Mouse (Mus musculus) large intestine, adult 2 months (tissue): ENCODE data around the gene Man2a1. TPM values are rescaled to one million over a fixed set of nuclear protein-coding genes. Genes with fewer than 3 reads are reported as not detected.

Source experiments
- DNase-seq: peaks from one replicate; pipeline ENCODE4 v3.0.0-alpha.2; 2012; ENCODE audit warnings: low read depth, low spot score
- WGBS: fragments of 180-500 bp; shearing (Covaris S2); methylation state at CpG from one replicate; pipeline ENCODE4 v1.1.7; 2018; 5-methylcytosine and 5-hydroxymethylcytosine counted together
- polyA plus RNA-seq: library from polyadenylated mRNA; depleted of rRNA; stranded (reverse); fragments of >200 nt; gene quantifications from 2 replicates; pipeline ENCODE4 v1.2.3, GENCODE M21; 2012

Man2a1 gene
- polyA plus RNA-seq, 1 experiment: 11.7 TPM

DNA sequence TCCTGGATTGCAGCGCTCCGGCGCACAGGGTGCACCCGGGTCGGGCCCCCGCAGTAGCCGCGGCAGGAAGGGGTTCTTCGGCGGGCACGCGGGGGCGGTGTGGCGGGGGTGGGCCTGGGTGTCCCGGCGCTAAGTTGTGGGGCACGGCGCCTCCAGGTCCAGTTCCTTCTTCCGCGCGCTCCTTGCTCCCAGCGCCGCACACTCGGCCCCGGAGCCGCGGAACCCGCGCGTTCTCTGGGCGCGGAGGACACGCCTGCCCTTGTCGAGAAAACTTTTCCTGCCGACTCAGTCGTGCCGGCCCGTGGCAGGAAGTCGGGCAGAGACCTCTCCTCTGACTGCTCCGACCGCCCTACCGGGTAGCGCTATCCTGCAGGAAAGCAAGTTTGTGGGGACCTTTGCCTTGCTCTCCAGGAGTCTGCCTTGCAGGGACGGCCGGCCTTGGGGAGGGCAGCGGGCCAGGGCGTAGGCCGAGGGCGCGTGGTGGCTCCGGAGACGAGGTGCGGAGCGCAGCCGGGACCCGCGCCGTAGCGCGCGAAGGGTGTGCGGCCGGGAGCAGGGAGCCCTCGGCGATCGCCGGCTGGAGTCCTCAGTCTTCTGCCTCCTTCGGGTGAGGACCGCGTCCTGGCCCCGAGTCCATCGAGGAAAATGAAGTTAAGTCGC, 685 bp downstream of the Man2a1 start:
- DNase-seq: no peak
- WGBS: under 1% methylated on average over 73 of the region's 73 CpGs

DNA sequence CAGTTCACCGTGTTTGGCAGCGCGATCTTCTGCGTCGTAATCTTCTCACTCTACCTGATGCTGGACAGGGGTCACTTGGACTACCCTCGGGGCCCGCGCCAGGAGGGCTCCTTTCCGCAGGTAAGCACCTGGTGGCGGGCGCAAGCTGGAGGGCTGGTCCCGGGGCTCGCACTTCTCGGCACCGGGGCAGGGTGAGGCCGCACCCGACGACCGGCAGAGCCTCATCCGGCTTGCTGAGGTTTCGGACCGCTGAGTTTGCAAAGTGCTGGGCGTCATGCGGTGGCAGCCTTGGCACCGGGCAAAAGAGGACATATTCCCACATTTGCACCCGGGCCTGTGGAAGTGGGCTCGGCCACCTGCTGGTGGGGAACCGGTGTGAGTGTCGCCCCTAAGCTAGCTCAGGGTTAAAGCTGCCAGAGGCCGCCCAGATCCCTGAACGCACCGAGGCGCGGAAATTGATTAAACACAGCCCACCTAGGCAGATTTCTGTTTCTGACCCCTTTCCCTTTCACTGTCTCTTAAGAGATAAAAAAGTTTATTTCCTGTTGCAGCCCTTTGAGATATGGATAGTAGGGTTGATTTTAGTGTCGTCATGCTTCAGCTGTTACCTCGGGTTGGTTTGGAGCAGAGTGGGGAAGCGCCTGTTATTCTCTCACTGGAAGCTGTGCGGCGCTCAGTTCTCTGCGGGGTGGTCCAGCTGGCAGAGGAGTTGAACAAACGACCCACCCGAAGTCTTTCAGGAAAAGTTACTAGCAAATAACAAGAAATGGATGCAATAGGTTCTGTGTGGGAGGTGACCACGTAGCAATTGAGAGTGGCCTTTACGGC, 1.4 kb downstream of the Man2a1 start:
- whole genome bisulfite sequencing: under 1% methylated on average over 44 of the region's 44 CpGs
- DNase-seq: no peak

DNA sequence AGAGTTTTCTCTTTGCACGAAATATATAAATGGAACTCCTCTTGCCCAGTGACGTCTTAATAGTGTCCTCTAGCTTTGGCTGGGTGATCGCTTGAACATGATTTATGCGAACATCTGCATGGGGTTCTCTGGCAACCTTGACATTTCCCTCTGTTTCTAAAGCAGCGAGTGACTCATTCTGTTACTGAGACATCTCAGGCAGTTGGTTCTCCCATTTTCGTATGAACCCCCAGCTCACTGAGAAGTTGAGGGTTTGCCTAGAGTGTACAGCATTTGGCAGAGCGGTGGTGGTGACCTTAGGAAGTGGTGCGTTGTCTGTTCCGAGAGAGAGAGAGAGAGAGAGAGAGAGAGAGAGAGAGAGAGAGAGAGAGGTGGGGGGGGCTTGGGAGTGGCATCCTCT, 2.6 kb downstream of the Man2a1 start:
- DNase-seq: no peak
- 42% methylated on average over 9 of the region's 9 CpGs for WGBS

DNA sequence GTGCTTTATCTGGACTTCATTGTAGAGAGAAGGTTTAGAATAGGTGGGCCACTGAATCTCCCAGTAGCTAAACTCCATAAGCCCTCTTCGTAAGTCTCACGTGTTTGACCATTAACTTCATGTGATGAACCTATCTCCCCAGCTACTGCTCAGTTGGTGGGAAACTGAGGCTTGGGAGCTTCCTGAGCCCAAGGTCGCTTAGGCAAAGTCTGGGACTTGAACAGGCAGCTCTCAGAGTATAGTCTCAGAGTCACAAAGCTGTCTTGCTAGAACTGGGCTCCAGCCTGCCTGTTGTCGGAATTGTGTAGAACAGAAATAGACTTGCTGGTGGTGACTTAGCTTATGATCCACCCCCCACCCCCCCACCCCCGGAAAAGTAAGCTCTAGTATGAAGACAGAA, 3.0 kb downstream of the Man2a1 start:
- DNase-seq: no peak
- WGBS: 66% methylated on average over 5 of the region's 5 CpGs

DNA sequence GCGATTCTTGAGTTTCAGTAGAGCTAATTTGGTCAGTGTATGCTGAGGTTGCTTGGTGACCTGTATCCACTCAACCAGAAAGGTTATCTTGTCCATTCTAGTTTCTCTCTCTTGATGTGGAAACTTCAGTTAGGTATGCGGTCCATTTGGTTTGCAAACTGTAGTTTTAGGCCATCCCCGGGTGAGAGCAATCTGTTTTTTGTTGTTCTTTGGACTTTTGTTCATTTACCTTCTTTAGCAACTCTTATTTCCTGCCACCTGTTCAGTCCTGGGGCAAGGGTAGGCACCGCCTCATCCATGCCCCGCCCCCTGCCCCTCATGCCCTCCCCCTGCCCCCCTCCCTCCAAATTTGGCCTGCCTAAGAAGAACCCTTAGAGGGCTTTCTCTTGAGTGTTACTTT, 3.6 kb downstream of the Man2a1 start:
- no peak for DNase-seq
- WGBS: 40% methylated on average over 5 of the region's 5 CpGs

DNA sequence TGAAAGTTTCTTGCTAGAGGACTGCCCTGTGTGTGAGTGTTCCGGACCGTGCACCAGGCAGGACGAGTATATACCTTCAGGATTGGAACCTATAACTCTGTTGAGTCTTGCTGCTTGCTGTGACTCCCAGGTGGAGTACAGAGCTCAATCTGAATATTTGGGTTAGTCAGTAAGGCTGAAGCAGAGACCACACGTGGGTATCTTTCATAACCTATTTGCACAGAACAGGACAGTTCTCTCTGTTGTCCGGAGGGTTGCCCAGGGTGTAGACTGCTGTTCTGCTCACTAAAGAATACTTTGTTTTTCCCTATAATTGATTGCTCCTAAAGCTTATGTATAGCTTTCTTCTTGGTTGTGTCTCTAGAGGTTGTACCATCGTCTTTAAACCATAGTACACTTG, 7.7 kb downstream of the Man2a1 start:
- DNase-seq: no peak
- 75% methylated on average over 6 of the region's 6 CpGs for WGBS

DNA sequence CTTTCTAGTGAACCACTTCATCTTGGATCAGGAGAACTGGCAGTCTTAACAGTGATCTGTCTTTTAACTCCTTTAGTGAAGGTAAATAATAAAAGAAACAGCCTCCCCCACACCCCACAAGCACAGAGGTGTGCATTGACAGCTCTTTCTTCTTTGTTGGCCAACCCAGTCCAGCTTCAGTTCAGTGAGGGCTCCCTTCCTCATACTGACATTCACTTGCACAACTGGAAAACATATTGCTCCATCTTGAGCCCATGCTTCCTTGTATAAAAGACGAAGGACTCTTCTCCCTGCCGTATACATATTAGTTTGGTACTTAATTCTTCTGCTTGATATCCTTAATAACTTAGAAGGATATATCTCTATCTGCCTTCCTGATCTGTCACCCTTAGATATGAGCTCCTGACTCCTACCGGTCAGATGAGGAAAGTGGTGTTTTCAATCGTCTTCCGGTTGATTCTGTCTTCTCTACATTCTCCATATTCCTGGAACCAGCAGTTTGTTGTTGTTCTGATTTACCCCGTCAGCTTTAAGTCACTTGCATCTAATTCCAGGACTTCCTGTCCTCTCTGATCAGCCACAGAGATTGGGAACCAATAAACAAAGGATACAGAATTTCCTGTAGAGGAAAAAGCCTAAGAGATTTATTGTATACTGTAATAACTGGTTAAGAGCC, 8.5 kb downstream of the Man2a1 start:
- WGBS: 70% methylated on average over 6 of the region's 6 CpGs
- DNase-seq: no peak

DNA sequence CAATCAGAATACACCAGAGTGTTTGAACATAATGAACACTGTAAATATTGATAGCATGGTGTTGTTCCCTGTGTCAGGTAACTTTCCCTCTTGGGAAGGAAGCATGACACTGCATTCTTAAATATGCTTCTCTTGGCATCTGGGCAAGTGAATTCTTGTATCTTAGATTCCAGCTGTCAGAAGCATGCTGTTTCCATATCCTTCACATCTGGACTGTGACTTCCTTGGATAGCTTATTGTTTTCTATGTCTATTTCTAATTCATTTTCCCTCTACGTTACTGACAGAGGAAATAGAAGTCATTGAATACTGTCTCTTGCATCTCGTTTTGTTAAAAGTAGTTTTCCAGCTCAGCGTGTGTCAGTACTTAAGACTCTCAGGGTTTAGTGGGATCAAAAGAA, 9.2 kb downstream of the Man2a1 start:
- WGBS: 75% methylated on average over 3 of the region's 3 CpGs

DNA sequence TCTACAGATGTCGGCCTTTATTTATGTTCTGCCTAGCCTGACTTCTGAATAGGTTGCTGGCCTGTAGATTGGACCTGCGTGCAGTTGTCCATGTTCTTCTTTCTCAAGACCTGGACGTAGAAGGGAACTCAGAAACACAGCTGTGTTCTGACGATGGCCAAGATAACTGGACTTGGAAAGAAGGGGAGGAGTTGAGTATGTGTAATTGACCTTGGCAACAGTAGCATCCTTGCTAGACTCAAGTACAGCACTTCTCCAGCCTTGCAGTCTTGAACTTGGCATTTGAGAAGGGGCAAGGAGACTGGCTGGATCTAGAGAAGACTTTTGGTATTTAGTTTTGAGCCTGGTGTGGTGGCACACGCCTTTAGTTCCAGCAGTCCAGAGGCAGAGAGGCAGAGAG, 10.9 kb downstream of the Man2a1 start:
- WGBS: 84% methylated on average over 5 of the region's 5 CpGs
- DNase-seq: no peak

More for the DNA sequence above, 9.2 kb downstream of the Man2a1 start:
- no peak for DNase-seq

DNA sequence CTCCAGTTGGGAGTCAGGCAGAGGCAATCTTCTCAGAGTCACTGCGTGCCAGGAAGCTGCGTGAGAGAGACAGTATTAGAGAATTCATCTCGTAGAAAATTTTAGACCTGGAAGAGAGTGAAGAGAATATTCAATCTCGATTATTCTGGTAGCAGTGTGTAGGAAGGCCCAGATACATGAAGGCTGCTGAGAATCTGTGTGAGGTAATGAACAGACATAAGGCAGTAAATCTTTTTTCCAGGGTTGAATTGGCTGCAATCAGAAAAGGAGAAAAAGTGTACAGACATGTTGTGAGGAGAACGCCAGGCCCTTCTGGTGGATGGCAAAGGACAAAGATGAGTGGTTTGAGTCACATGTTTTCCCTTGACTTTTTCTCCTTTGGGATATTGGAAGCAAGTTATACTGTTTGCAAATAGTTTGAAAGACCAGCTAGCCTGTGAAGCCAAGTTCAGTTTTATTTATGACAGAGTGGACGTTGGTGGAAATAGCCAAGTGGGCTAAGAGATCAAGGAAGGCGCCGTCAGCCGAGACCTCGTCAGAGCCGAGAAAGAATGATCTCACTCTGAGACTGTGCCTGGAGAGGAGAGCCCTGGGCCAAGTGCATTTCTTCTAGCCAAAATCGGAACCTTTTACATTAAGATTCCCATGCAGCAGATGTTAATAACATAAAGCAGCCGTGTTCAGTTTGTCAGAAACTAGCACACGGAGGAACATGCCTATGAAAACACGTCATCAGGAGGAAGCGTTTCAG, 11.8 kb downstream of the Man2a1 start:
- no peak for DNase-seq
- WGBS: 82% methylated on average over 16 of the region's 16 CpGs

DNA sequence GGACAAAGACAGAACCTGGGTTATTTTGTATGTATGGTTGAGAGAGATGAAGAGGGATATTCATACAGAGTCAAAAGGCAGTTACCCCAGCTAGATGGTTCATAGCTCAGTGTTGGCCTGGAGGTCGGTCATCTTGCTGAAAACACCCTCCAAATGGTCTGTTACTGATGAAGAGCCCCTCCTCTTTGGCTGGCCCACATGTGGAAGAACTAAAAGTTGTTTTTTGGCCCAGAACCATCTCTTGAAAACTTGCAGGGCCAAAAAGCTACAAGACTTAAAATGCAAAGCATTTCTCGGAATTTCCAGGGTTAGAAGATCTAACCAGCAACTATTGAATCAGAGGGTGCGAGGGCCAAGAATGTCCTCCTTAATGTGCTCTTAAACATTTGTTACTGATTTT, 12.4 kb downstream of the Man2a1 start:
- 79% methylated on average over 3 of the region's 3 CpGs for WGBS

DNA sequence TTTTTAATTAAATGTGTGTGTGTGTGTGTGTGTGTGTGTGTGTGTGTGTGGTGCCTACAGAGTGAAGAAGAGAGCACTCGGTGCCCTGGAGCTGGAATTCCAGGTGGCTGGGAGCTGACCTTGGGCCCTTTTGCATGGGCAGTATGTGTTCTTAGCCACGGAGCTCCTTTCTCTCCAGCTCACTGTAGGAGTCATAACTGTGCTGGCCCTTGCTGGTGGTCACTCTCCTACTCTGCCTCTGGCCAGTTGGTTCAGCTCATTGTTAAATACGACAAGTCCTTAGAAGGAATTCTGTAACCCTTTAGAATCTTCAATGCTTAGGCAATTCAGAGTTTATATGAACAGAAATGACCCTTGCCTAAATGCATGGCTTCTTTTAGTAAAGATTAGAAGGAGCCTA, 12.8 kb downstream of the Man2a1 start:
- no peak for DNase-seq
- 73% methylated on average over 3 of the region's 3 CpGs for WGBS

More for the DNA sequence above, 12.4 kb downstream of the Man2a1 start:
- no peak for DNase-seq

DNA sequence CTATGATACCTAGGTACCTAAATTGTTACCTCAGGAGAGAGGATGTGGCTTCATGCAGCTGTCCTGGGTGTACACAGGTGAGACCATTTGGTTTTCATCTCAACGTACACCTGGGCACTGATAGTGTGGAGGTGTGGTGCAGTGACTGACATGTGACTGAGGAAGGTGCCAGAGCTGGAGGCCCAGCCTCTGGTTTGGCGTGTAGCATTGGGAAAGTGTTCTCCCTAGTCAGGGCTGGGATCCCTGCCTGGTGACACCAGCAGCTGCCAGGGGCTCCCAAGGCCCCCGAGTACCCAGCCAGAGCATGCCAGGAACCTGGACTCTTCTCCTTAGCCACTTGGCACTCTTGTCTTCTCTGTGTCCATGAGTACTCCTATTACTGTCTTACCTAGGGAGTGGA, 14.3 kb downstream of the Man2a1 start:
- no peak for DNase-seq

DNA sequence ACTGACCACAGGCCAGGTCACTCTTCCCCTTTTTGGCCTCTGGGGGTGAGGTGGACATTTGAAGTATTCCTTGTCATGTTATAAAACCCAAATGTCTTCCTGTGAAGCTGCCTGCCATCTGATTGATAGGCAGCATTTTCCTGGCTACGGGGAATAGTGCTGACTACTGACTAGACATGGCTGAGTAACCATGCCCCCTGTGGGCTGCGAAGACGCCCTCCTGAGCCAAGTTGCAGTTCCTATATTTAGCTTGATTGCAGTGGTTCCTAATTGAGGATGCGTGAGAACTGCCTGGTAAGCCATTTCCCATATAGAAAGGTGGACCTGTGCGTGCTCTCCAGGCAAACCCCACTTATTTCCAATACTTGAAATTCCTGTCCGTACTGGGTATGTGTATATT, 14.9 kb downstream of the Man2a1 start:
- WGBS: 89% methylated on average over 6 of the region's 6 CpGs
- no peak for DNase-seq

More for the DNA sequence above, 14.3 kb downstream of the Man2a1 start:
- WGBS: 53% methylated on average over 3 of the region's 3 CpGs

DNA sequence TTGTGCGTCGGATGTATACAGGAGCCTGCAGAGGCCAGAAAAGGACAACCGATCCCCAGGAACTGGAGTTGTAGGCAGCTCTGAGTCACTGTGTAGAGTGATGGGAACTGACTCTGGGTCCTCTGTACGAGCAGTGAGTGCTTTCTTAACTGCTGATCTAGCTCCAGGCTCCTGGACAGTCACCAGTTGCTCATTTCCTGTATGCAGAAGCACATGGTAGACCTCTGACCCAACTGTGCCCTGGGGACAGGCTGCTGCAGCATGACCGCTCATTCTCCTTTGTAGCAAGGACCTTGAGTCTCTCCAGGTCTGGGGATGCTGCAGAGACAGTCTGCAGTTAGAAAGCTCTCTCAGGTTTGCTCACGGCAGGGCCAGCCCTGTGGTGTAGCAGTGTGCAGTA, 15.7 kb downstream of the Man2a1 start:
- 86% methylated on average over 6 of the region's 6 CpGs for whole genome bisulfite sequencing

DNA sequence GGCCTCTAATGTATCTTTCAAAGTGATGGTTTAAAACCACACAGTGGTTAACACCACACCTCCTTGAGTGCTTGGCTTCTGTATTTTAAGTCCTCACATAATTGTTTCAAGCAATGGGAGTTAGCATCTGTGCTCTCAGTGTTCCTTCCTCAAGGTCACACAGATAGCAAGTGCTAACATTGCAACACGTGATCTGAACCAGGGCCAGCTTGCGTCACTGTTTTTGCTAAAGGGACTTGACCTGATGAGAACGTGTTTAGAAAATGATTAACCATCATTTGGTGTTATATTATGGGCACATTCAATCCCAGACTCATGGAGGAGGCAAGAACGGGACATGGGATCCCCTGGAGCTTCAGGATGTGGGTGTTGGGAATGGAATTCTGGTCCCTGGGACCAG, 17.3 kb downstream of the Man2a1 start:
- WGBS: 17% methylated on average over 4 of the region's 4 CpGs
- DNase-seq: peak; percentile 64

More for the DNA sequence above, 15.7 kb downstream of the Man2a1 start:
- no peak for DNase-seq

DNA sequence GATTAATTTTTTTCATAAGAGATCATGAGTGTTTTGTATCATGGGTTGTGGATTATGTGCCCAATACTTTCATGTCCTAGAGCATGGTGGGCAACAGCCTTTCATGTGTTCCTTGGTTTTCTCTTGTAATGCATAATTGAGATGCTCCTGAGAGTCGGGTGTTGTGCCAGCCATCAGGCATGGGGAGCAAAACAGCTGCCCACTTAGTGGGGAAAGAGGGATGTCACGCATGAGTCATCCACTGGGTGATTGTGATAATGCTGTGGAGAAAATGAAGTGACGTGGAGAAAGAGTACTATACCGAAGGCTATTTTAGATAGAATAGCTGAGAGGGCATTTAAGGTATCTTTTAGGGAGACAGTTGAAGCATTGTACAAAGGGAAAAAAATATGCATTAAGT, 18.5 kb downstream of the Man2a1 start:
- 86% methylated on average over 4 of the region's 4 CpGs for WGBS
- DNase-seq: no peak

DNA sequence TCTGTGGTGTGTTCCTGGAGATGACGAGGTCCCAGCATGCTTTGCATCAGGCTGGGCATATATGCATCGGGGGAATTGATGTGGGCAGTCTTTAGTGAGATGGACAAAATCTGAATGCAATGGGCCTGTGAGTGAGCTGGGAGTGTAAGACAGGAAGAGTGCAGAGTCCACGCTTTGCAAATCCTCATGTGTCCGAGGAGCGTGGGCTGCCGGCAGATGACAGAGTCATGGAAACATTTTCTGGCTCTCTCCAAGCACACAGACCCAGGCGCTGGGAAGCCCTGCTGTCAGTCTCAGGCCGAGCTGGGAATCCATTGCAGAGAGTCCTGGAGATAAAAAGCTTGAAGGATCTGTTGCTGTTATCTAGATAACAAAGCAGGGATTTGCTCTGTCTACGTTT, 19.6 kb downstream of the Man2a1 start:
- WGBS: 74% methylated on average over 9 of the region's 9 CpGs

DNA sequence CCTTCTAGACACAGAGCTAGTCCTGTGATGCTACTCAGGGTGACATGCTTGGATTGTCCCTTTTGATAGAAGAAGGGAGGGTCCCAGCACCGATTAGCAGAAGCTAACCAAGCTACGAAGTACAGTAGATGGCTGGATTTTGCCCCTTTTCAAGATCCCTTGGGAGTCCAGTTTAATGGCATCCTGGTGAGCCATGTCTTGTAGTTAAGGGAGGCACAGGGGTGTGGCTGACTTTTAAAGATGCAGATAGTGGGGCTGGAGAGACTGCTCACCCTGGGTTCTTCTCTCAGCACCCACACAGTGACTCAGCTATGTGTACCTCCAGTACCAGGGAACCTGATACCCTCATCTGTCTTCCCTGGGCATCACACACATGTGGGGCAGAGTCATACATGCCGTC, 20.1 kb downstream of the Man2a1 start:
- no peak for DNase-seq
- 87% methylated on average over 3 of the region's 3 CpGs for WGBS

More for the DNA sequence above, 19.6 kb downstream of the Man2a1 start:
- DNase-seq: no peak

DNA sequence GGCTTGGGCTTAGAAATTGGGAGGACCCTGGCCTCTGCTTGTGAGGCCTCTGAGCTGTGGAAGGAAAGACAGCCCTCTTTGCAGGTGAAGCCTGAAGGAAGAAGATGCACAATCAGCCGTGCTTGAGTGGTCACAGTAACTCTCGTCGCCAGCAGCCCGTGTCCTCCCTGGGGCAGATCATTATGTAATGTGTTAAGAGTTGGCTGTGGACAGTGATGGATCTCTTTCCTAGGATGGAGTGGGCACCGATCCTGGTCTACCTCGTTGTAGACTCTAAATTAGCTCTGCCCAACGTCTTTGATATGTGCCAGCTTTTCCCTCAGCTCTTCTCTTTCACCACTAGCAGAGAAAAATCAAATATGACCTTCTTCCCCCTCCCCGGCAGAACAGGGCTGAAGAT, 20.7 kb downstream of the Man2a1 start:
- 85% methylated on average over 8 of the region's 8 CpGs for WGBS
- DNase-seq: no peak
